12 mouse cellular contexts compared by ENCODE assay signal in genomic region chr7:144489067-144489774, GRCm38 (mm10). TPM values are rescaled to one million over a fixed set of nuclear protein-coding genes. Genes with fewer than 3 reads are reported as not detected.
A peak's percentile ranks its signal among the peaks of the same experiment; 100 is the strongest.
DNase-seq lines count a peak whose midpoint lies in the region; ATAC-seq and TF ChIP-seq lines count a peak whose summit lies in the region.
"Had no signal": no experiment of that assay in that cellular context is flagged by ENCODE, and none has a peak within 500 bp of the region (broad histone marks: within the 10 kb centered on the region; RNA-seq: fewer than 3 reads in every experiment).

No protein-coding gene starts in this region.

- peak overlapping the region; percentile 38 for H3K4me2 ChIP-seq in heart, embryonic 12.5 days
- H3K4me2 ChIP-seq in liver, embryonic 13.5 days = no peak overlapping the region
- H3K4me2 ChIP-seq in stomach, postnatal 0 days (replicated peaks; ENCODE audit: low read depth) = no peak overlapping the region
- H3K4me2 ChIP-seq: limb, embryonic 15.5 days had no signal

- H3K27ac ChIP-seq in testis, adult 2 months (ENCODE audit: control insufficient read depth, insufficient read depth, low read depth, low read length) = peak overlapping the region; percentile 63
- peak overlapping the region; percentile 95 for H3K27ac ChIP-seq in heart, embryonic 12.5 days (ENCODE audit: poor library complexity, severe bottlenecking)
- peak overlapping the region; percentile 72 for H3K27ac ChIP-seq in liver, embryonic 13.5 days
- H3K27ac ChIP-seq in stomach, postnatal 0 days (replicated peaks) = no peak overlapping the region
- H3K27ac ChIP-seq in cerebellum, adult 2 months (ENCODE audit: insufficient read depth, low read length) = no peak overlapping the region
- H3K27ac ChIP-seq: hindbrain, embryonic 10.5 days; limb, embryonic 15.5 days had no signal

- no peak for TF ChIP-seq CTCF in testis, adult 2 months (IDR thresholded peaks at IDR 0.05; ENCODE audit: control insufficient read depth, insufficient read depth, insufficient replicate concordance, low read depth, low read length)
- TF ChIP-seq CTCF in stomach, postnatal 0 days (IDR thresholded peaks at IDR 0.05; ENCODE audit: low read depth) = no peak
- no peak for TF ChIP-seq CTCF in cerebellum, adult 2 months (IDR thresholded peaks at IDR 0.05; ENCODE audit: borderline replicate concordance, insufficient read depth, low read depth, low read length)

- H3K4me1 ChIP-seq in testis, adult 2 months (ENCODE audit: control insufficient read depth, insufficient read depth, low read length) = no peaks in the 10 kb centered on the region; the same call in 1 of the 2 replicates
- peaks cover 65% of the 10 kb centered on the region for H3K4me1 ChIP-seq in heart, embryonic 12.5 days (replicated peaks)
- peaks cover 68% of the 10 kb centered on the region for H3K4me1 ChIP-seq in liver, embryonic 13.5 days (replicated peaks)
- no peaks in the 10 kb centered on the region for H3K4me1 ChIP-seq in stomach, postnatal 0 days (replicated peaks; ENCODE audit: control insufficient read depth, insufficient read depth)
- no peaks in the 10 kb centered on the region for H3K4me1 ChIP-seq in cerebellum, adult 2 months (ENCODE audit: control insufficient read depth, insufficient read depth, low read length)
- H3K4me1 ChIP-seq: hindbrain, embryonic 10.5 days; limb, embryonic 15.5 days had no signal

- TF ChIP-seq EP300 in stomach, postnatal 0 days (optimal IDR thresholded peaks at IDR 0.05) = no peak

- no peak overlapping the region for H3K9ac ChIP-seq in heart, embryonic 12.5 days
- H3K9ac ChIP-seq in liver, embryonic 13.5 days = peak overlapping the region; percentile 26; the same call in 1 of the 2 replicates
- H3K9ac ChIP-seq in stomach, postnatal 0 days (ENCODE audit: low read length) = no peak overlapping the region
- H3K9ac ChIP-seq: limb, embryonic 15.5 days had no signal

- no peak overlapping the region for H3K4me3 ChIP-seq in testis, adult 2 months (ENCODE audit: control insufficient read depth, low read depth, low read length)
- H3K4me3 ChIP-seq in heart, embryonic 12.5 days = no peak overlapping the region
- H3K4me3 ChIP-seq in liver, embryonic 13.5 days (replicated peaks) = no peak overlapping the region
- no peak overlapping the region for H3K4me3 ChIP-seq in stomach, postnatal 0 days (ENCODE audit: low read depth, low read length)
- H3K4me3 ChIP-seq in cerebellum, adult 2 months (replicated peaks; ENCODE audit: insufficient read depth, low read depth, low read length) = no peak overlapping the region
- H3K4me3 ChIP-seq: hindbrain, embryonic 10.5 days; limb, embryonic 15.5 days had no signal

- no peak for DNase-seq in testis, postnatal 10 days (ENCODE audit: low spot score)
- DNase-seq in liver, embryonic 13.5 days = no peak
- DNase-seq in stomach, postnatal 0 days (ENCODE audit: low spot score) = peak; percentile 39
- DNase-seq in thymus, adult 18-20 months = no peak
- DNase-seq in cerebellum, adult 2 months = no peak
- no peak for DNase-seq in adipocyte (ENCODE audit: low spot score)
- DNase-seq: adrenal gland, adult 8-10 months; cerebellum, postnatal 25 days had no signal

- ATAC-seq in heart, embryonic 12.5 days (ENCODE audit: insufficient number of reproducible peaks, low FRiP score) = peak; percentile 84
- ATAC-seq in liver, embryonic 13.5 days (ENCODE audit: low read depth) = peak; percentile 45
- ATAC-seq in stomach, postnatal 0 days (ENCODE audit: low FRiP score, low TSS enrichment) = peak; percentile 51; the same call in 1 of the 2 replicates

- no peaks in the 10 kb centered on the region for H3K27me3 ChIP-seq in testis, adult 2 months (ENCODE audit: control insufficient read depth, insufficient read depth, low read length)
- no peaks in the 10 kb centered on the region for H3K27me3 ChIP-seq in heart, embryonic 12.5 days (replicated peaks)
- H3K27me3 ChIP-seq in liver, embryonic 13.5 days = no peaks in the 10 kb centered on the region
- no peaks in the 10 kb centered on the region for H3K27me3 ChIP-seq in stomach, postnatal 0 days (ENCODE audit: control insufficient read depth, insufficient read depth, low read length)
- no peaks in the 10 kb centered on the region for H3K27me3 ChIP-seq in cerebellum, adult 2 months (ENCODE audit: control insufficient read depth, insufficient read depth, low read length)
- H3K27me3 ChIP-seq: limb, embryonic 15.5 days had no signal

- H3K9me3 ChIP-seq in heart, embryonic 12.5 days (replicated peaks) = no peaks in the 10 kb centered on the region
- H3K9me3 ChIP-seq in liver, embryonic 13.5 days (replicated peaks) = no peaks in the 10 kb centered on the region
- no peaks in the 10 kb centered on the region for H3K9me3 ChIP-seq in stomach, postnatal 0 days (ENCODE audit: control insufficient read depth, low read length)
- H3K9me3 ChIP-seq: hindbrain, embryonic 10.5 days; limb, embryonic 15.5 days had no signal

- WGBS in heart, embryonic 12.5 days = 5% methylated on average over 6 of the region's 6 CpGs
- 13% methylated on average over 6 of the region's 6 CpGs for whole genome bisulfite sequencing in liver, embryonic 13.5 days (ENCODE audit: insufficient replicate concordance)
- WGBS in stomach, postnatal 0 days = 73% methylated on average over 6 of the region's 6 CpGs
- 87% methylated on average over 6 of the region's 6 CpGs for WGBS in cerebellum, adult 2 months

- H3K36me3 ChIP-seq in testis, adult 2 months (ENCODE audit: control insufficient read depth, insufficient read depth, low read length) = no peaks in the 10 kb centered on the region; the same call in none of the 2 replicates
- H3K36me3 ChIP-seq in heart, embryonic 12.5 days = peaks cover 37% of the 10 kb centered on the region
- H3K36me3 ChIP-seq in liver, embryonic 13.5 days = peaks cover 65% of the 10 kb centered on the region
- peaks cover 18% of the 10 kb centered on the region for H3K36me3 ChIP-seq in stomach, postnatal 0 days (ENCODE audit: control insufficient read depth, insufficient read depth, low read length)

- no peak for TF ChIP-seq POLR2A in testis, adult 2 months (IDR thresholded peaks at IDR 0.05; ENCODE audit: control insufficient read depth, low read depth, low read length)
- no peak for TF ChIP-seq POLR2A in cerebellum, adult 2 months (IDR thresholded peaks at IDR 0.05; ENCODE audit: borderline replicate concordance, insufficient read depth, low read length)

RNA-seq across cellular contexts. Expression of gene Cttn, which starts 18.4 kb away (rescaled TPM):
- 30.7 and 33.3 TPM in 2 replicates for polyA plus RNA-seq in testis, adult 2 months (2012; rRNA removed)
- polyA plus RNA-seq in heart, embryonic 12.5 days (2016; fragmentation: Nextera tagmentation; extraction: Ambion mirVana) = 143 and 144 TPM in 2 replicates
- 44.8 and 51.9 TPM in 2 replicates for polyA plus RNA-seq in liver, embryonic 13.5 days (2015; fragmentation: Nextera tagmentation; extraction: Ambion mirVana)
- polyA plus RNA-seq in stomach, postnatal 0 days (2015; fragmentation: Nextera tagmentation; extraction: Ambion mirVana) = 137 and 141 TPM in 2 replicates
- polyA plus RNA-seq in cerebellum, adult 2 months (2012; rRNA removed) = 119 and 131 TPM in 2 replicates

Comparison
In these comparisons a context has a peak if more than half of its experiments do, and no peak if none do; other contexts are left out.
1. H3K27ac ChIP-seq: peak in testis, adult 2 months (single experiment), heart, embryonic 12.5 days (single experiment) and liver, embryonic 13.5 days (single experiment); none in stomach, postnatal 0 days (single experiment) and cerebellum, adult 2 months (single experiment).
2. Peak in every context shown above with its lines, with median percentiles within 50 percentile points of each other: ATAC-seq.